Mouse (Mus musculus): Measurements from ENCODE around the gene Bag2. TPM values are rescaled to one million over a fixed set of nuclear protein-coding genes. Genes with fewer than 3 reads are reported as not detected.
A peak's percentile ranks its signal among the peaks of the same experiment; 100 is the strongest.
"Not testable (repeated sequence)": the region's sequence is repeated elsewhere in the genome, so short reads cannot be mapped to it uniquely, and the experiment has no call there.

The Bag2 gene
- polyA plus RNA-seq, 1 experiment from 2014 or later: 24.2 TPM

DNA sequence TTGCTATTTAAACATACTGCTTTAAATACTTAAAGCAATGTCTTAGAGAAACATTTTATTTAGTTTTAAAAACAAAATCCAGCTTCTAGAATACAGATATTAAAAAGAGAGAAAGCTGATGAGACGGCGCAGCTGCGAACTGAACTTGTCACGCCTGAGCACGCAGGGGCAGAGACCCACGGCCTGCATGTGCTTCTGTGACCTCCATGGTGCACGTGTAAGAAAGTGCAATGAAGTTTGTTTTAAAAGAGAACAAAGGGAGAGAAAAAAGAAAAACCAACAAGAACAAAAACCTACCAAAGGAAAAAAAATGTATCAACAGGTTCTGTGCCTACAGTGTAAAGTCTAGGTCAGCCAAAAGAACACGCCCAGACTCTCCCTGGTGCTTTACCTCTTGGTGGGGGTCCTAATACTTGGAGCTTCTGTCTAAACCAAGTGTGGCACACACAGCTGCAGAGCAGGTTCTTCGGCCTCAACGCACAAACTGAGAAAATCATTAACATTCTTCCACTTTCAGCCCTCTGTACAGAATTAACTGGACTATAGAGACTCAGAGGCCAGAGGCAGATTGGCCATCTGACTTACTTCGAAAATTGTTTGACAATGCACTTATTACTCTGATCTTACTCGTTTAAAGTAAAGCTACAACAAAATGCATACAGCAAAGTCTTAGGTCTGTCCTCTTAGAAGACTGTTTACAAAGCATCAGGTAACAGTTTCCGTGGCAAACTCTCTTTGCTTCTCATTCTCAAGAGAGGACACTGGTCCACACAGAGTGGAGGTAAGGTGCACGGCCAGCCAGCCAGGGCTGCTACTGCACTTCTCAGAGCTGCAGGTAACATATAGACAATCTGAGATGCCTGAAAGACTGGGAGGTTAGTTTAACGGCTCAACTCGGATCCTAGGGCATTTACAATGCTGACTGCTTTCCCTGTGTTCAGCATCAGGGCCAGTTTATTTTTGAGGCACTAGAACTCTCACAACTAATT lies 9.2 kb upstream of the Bag2 start:
- no peak overlapping the region for H3K4me2 ChIP-seq
- peaks cover 33% of the 10 kb centered on the region for H3K36me3 ChIP-seq
- no peak overlapping the region for H3K4me3 ChIP-seq (replicated peaks)
- no peak for ATAC-seq (ENCODE audit: low FRiP score)
- no peaks in the 10 kb centered on the region for H3K27me3 ChIP-seq (replicated peaks)
- 82% methylated on average over 16 of the region's 16 CpGs for WGBS
- H3K9ac ChIP-seq (replicated peaks): no peak overlapping the region
- no peaks in the 10 kb centered on the region for H3K9me3 ChIP-seq (replicated peaks)
- H3K4me1 ChIP-seq: no peaks in the 10 kb centered on the region
- no peak overlapping the region for H3K27ac ChIP-seq (replicated peaks)

DNA sequence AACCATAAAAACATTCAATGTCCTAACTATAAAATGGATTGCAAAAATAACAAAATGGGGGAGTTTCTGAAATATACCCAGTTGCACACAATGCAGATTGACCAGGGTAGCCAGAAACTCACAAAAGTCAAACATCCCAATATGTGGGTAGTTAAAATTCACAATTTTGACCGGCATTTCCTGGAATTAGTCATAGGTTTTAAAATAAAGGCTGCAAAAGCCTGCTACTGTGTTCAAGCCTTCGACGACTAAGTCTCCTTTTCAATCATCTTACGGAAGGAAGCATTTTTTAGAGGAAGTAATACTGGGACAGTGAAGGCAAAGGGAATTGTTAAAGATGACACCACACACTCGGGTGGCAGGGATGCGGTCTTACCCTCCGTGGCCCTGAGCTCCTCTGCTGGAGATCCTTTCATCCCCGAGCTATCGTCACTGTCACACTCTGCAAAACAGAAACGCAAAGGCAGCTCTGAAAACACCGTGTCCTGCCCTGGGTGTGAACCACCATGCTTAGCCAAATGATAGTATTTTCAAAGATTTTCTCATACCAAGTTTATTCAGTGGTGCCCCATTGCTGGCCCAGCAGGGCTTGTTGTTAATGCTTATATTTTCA lies 8.0 kb upstream of the Bag2 start:
- Histone ChIP-seq H3K9ac (replicated peaks) (no peak overlapping the region), H3K27me3 (replicated peaks) (no peaks in the 10 kb centered on the region), H3K9me3 (replicated peaks) (no peaks in the 10 kb centered on the region), H3K36me3 (peaks cover 29% of the 10 kb centered on the region), H3K4me1 (no peaks in the 10 kb centered on the region), H3K4me3 (replicated peaks) (no peak overlapping the region), H3K27ac (replicated peaks) (no peak overlapping the region), H3K4me2 (no peak overlapping the region)
- no peak for ATAC-seq (ENCODE audit: low FRiP score)
- 92% methylated on average over 11 of the region's 11 CpGs for WGBS

DNA sequence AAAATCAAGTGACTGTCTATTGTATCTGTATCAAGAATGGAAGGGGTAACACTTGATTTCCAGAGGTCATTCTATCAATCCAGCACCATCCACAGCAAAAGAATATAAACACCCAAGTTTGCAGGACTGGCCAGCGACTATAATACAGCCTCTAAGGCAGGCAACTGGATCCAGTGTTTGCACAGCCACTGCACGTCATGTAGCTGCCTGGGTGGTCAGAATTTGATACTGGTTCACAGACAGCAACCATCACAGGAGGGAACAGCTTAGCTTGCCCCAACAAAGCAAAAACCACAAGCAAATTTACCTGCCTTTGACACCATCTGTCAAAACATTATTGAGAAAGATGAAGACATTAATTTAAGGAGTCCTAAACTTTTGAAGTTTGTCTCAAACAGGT lies 6.2 kb upstream of the Bag2 start:
- no peak overlapping the region for H3K4me3 ChIP-seq (replicated peaks)
- no peak overlapping the region for H3K9ac ChIP-seq (replicated peaks)
- no peaks in the 10 kb centered on the region for H3K9me3 ChIP-seq (replicated peaks)
- ATAC-seq (ENCODE audit: low FRiP score): no peak
- H3K4me1 ChIP-seq: no peaks in the 10 kb centered on the region
- H3K27ac ChIP-seq (replicated peaks): no peak overlapping the region
- H3K36me3 ChIP-seq: peaks cover 20% of the 10 kb centered on the region; the same call in 1 of the 2 replicates
- H3K4me2 ChIP-seq: no peak overlapping the region
- 68% methylated on average over 2 of the region's 2 CpGs for WGBS
- no peaks in the 10 kb centered on the region for H3K27me3 ChIP-seq (replicated peaks)

DNA sequence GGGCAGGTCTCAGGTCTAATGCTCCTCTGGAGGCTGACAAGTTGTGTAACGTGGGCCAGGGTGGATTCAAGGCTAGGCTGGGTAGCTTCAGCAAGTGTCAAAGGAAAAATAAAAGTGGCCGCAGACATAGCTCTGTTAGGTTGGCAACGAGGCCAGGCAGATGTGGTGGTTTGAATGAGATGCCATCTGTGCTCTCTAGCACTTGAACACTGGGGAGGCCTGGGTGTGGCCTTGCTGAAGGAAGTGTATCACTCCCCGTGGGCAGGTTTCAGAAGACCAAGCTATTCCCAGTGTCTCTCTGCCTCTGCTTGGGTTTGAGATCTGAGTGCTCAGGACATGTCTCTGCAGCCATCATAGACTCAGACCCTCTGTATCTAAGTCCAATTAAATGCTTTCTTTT lies 893 bp upstream of the Bag2 start:
- no peak overlapping the region for H3K9ac ChIP-seq (replicated peaks)

DNA sequence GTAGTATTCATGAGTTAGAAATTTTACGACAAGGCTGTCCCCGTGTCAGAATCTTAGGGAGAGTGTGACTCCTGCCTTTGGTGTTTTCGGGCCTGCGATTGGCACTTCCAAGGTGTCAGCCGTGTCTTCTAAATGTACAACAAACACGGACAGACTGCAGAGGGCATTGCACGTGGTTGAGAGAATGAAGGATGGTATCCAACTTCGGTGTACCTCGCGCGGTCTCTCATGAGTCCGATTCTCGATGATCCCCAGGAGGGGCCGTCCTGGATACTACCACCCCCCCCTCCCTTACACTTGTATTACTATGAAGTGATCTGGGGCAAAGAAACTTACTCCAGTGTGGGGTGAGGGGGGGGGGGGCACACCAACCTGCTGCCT lies 572 bp downstream of the Bag2 start:
- Histone ChIP-seq H3K4me3 (replicated peaks) (peak overlapping the region; percentile 74), H3K4me1 (peaks cover 26% of the 10 kb centered on the region), H3K9me3 (replicated peaks) (no peaks in the 10 kb centered on the region), H3K4me2 (peak overlapping the region; percentile 81), H3K27ac (replicated peaks) (no peak overlapping the region), H3K27me3 (replicated peaks) (no peaks in the 10 kb centered on the region), H3K36me3 (peaks cover 10% of the 10 kb centered on the region; the same call in 1 of the 2 replicates), H3K9ac (replicated peaks) (peak overlapping the region; percentile 84)
- peak; percentile 69 for ATAC-seq (ENCODE audit: low FRiP score)
- 5% methylated on average over 14 of the region's 14 CpGs for WGBS

More for the DNA sequence above, 893 bp upstream of the Bag2 start:
- Histone ChIP-seq H3K36me3 (peaks cover 10% of the 10 kb centered on the region; the same call in 1 of the 2 replicates), H3K4me2 (no peak overlapping the region), H3K4me1 (peaks cover 26% of the 10 kb centered on the region), H3K9me3 (replicated peaks) (no peaks in the 10 kb centered on the region), H3K27ac (replicated peaks) (no peak overlapping the region), H3K4me3 (replicated peaks) (no peak overlapping the region; the same call in 1 of the 2 replicates), H3K27me3 (replicated peaks) (no peaks in the 10 kb centered on the region)
- no peak for ATAC-seq (ENCODE audit: low FRiP score)
- WGBS: 49% methylated on average over 4 of the region's 4 CpGs

- no peak for ATAC-seq (ENCODE audit: low FRiP score)
- Histone ChIP-seq H3K4me1 (peaks cover 26% of the 10 kb centered on the region), H3K4me3 (replicated peaks) (peak overlapping the region; percentile 74), H3K27ac (replicated peaks) (no peak overlapping the region), H3K4me2 (peak overlapping the region; percentile 81), H3K36me3 (peaks cover 10% of the 10 kb centered on the region; the same call in 1 of the 2 replicates), H3K27me3 (replicated peaks) (no peaks in the 10 kb centered on the region), H3K9me3 (replicated peaks) (no peaks in the 10 kb centered on the region), H3K9ac (replicated peaks) (no peak overlapping the region)
- WGBS: 33% methylated on average over 18 of the region's 18 CpGs
Measured at GRCm38 (mm10) chr1:33756258-33757032, 1.1 kb downstream of the Bag2 start.

GRCm38 (mm10) chr1:33755799-33756198 lies 1.8 kb downstream of the Bag2 start:
- Histone ChIP-seq H3K9me3 (replicated peaks) (no peaks in the 10 kb centered on the region), H3K4me3 (replicated peaks) (no peak overlapping the region), H3K27ac (replicated peaks) (no peak overlapping the region), H3K4me2 (peak overlapping the region; percentile 81; the same call in 1 of the 2 replicates), H3K36me3 (peaks cover 7% of the 10 kb centered on the region; the same call in 1 of the 2 replicates), H3K9ac (replicated peaks) (no peak overlapping the region), H3K27me3 (replicated peaks) (no peaks in the 10 kb centered on the region), H3K4me1 (peaks cover 26% of the 10 kb centered on the region)
- no peak for ATAC-seq (ENCODE audit: low FRiP score)
- WGBS: 84% methylated on average over 7 of the region's 7 CpGs

- Histone ChIP-seq H3K9ac (replicated peaks) (no peak overlapping the region), H3K4me3 (replicated peaks) (no peak overlapping the region), H3K27me3 (replicated peaks) (no peaks in the 10 kb centered on the region), H3K4me2 (no peak overlapping the region), H3K36me3 (peaks cover under 1% of the 10 kb centered on the region; the same call in 1 of the 2 replicates), H3K9me3 (replicated peaks) (no peaks in the 10 kb centered on the region), H3K27ac (replicated peaks) (no peak overlapping the region), H3K4me1 (peaks cover 26% of the 10 kb centered on the region)
- WGBS: 79% methylated on average over 21 of the region's 21 CpGs
- no peak for ATAC-seq (ENCODE audit: low FRiP score)
Measured at GRCm38 (mm10) chr1:33754965-33755735, 2.4 kb downstream of the Bag2 start.

- H3K4me3 ChIP-seq (replicated peaks): no peak overlapping the region
- no peaks in the 10 kb centered on the region for H3K9me3 ChIP-seq (replicated peaks)
- no peak overlapping the region for H3K4me2 ChIP-seq
- H3K36me3 ChIP-seq: no peaks in the 10 kb centered on the region
- no peak overlapping the region for H3K27ac ChIP-seq (replicated peaks)
- H3K27me3 ChIP-seq (replicated peaks): no peaks in the 10 kb centered on the region
- peaks cover 26% of the 10 kb centered on the region for H3K4me1 ChIP-seq
- 95% methylated on average over 17 of the region's 17 CpGs for WGBS
- no peak overlapping the region for H3K9ac ChIP-seq (replicated peaks)
- no peak for ATAC-seq (ENCODE audit: low FRiP score)
Measured at GRCm38 (mm10) chr1:33754089-33754488, 3.5 kb downstream of the Bag2 start.

DNA sequence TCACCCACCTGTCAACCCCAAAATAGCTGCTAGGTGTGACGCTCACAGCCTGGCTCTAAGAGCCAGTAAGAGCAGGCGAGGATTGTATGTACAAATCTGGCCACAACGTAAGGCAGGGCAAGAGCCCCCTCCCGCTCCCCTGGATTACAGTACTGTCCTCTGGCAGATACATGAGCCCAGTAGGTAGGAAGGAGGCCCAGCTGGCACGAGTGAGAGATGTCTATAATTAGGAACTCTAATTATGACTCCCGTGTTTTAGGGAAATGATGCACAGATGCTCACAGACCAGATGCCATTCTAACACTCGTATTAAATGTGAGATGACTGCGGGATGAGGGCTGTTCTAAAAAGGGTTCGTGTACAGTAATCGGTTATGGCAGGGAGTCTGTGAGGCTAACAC lies 6.3 kb downstream of the Bag2 start:
- 57% methylated on average over 10 of the region's 10 CpGs for WGBS
- peak; percentile 30; the same call in 1 of the 2 replicates for ATAC-seq (ENCODE audit: low FRiP score)

DNA sequence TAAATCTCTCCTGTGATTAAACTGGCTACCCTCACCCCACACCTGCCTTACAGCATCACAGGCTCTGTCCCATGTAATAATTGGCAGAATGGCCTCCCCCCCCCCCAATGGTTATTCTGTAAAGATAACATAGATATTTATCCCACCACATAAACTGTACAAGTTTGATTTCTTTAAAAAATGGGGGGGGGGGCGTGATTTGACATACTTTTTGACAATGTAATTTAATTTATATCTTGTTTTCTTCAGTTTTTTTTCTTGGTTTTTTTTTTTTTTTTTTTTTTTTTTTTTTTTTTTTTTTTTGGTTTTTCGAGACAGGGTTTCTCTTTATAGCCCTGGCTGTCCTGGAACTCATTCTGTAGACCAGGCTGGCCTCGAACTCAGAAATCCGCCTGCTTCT lies 7.9 kb downstream of the Bag2 start:
- H3K9me3 ChIP-seq (replicated peaks); H3K27me3 ChIP-seq (replicated peaks); H3K9ac ChIP-seq (replicated peaks); H3K27ac ChIP-seq (replicated peaks); ATAC-seq (ENCODE audit: low FRiP score); H3K4me3 ChIP-seq (replicated peaks); H3K4me2 ChIP-seq; H3K4me1 ChIP-seq; H3K36me3 ChIP-seq: not testable (repeated sequence)
- 91% methylated on average over 3 of the region's 4 CpGs for WGBS

More for the DNA sequence above, 6.3 kb downstream of the Bag2 start:
- no peaks in the 10 kb centered on the region for H3K36me3 ChIP-seq
- H3K4me1 ChIP-seq: peaks cover 7% of the 10 kb centered on the region
- H3K9ac ChIP-seq (replicated peaks): no peak overlapping the region
- H3K27ac ChIP-seq (replicated peaks): peak overlapping the region; percentile 9; the same call in 1 of the 2 replicates
- no peaks in the 10 kb centered on the region for H3K9me3 ChIP-seq (replicated peaks)
- no peaks in the 10 kb centered on the region for H3K27me3 ChIP-seq (replicated peaks)
- no peak overlapping the region for H3K4me2 ChIP-seq
- H3K4me3 ChIP-seq (replicated peaks): no peak overlapping the region

All from neural tube, embryonic 15.5 days (tissue).